Mouse (Mus musculus): ENCODE measurements around the gene Mum1l1. TPM values are rescaled to one million over a fixed set of nuclear protein-coding genes. Genes with fewer than 3 reads are reported as not detected.

Mum1l1 gene
- 0.12 TPM in 1 of 2 replicates, not detected in the other for polyA plus RNA-seq (2012)

GRCm38 (mm10) chrX:139209829-139210225 is at the start of gene Mum1l1:
Mum1l1 (plus strand) TSS chrX:139210042.

GRCm38 (mm10) chrX:139178928-139179327 is 30.9 kb upstream of the Mum1l1 start, which contains the start of gene 4933428M09Rik:
4933428M09Rik (plus strand) TSS chrX:139179228.

Other genes starting within 250 kb of the Mum1l1 start
- not detected in 2 replicates for gene Serpina7, start 124.8 kb upstream of the Mum1l1 start, polyA plus RNA-seq (2012)
- not detected in 2 replicates for gene 4930513O06Rik, start 123.8 kb upstream of the Mum1l1 start, polyA plus RNA-seq (2012)
- gene 4933428M09Rik, start 30.8 kb upstream of the Mum1l1 start, polyA plus RNA-seq (2012), result not detected in 2 replicates
- gene Trap1a, start 123.6 kb downstream of the Mum1l1 start, polyA plus RNA-seq (2012), result 0.17 TPM in 1 of 2 replicates, not detected in the other

All from megakaryocyte-erythroid progenitor cell, adult 5 weeks (primary cell).